Mouse (Mus musculus) limb, embryonic 10.5 days (tissue): ENCODE results near the gene Aff3. TPM values are rescaled to one million over a fixed set of nuclear protein-coding genes. Genes with fewer than 3 reads are reported as not detected.

Experiments used
- DNase-seq: peaks from one replicate; pipeline ENCODE4 v3.0.0-alpha.2; 2017; ENCODE audit warnings: low spot score
- H3K27ac ChIP-seq: fragments of 300-500 bp; sonication (generic); 2 replicates; pipeline ENCODE4 v1.5.1; 2016; ENCODE audit warnings: mild to moderate bottlenecking
- H3K27me3 ChIP-seq: fragments of 300-500 bp; sonication (generic); 2 replicates; pipeline ENCODE4 v1.6.1; 2016; ENCODE audit warnings: low read depth, mild to moderate bottlenecking; ENCODE audit not compliant: poor library complexity, severe bottlenecking
- H3K36me3 ChIP-seq: fragments of 300-500 bp; sonication (generic); 2 replicates; pipeline ENCODE4 v1.6.1; 2016; ENCODE audit warnings: mild to moderate bottlenecking, moderate library complexity
- H3K4me1 ChIP-seq: fragments of 300-500 bp; sonication (generic); 2 replicates; pipeline ENCODE4 v1.6.1; 2016
- H3K4me3 ChIP-seq: fragments of 300-500 bp; sonication (generic); 2 replicates; pipeline ENCODE4 v1.5.1; 2016; ENCODE audit warnings: mild to moderate bottlenecking, moderate library complexity
- H3K9me3 ChIP-seq: fragments of 300-500 bp; sonication (generic); replicated peaks from 2 replicates; pipeline ENCODE4 v1.6.1; 2016; ENCODE audit warnings: mild to moderate bottlenecking
- WGBS: fragments of 180-500 bp; shearing (Covaris S2); methylation state at CpG from one replicate; pipeline ENCODE4 v1.1.7; 2016; 5-methylcytosine and 5-hydroxymethylcytosine counted together
- polyA plus RNA-seq: library from polyadenylated mRNA; unstranded; fragments of >200 nt; fragmentation: Nextera tagmentation; extraction: Ambion mirVana; gene quantifications from 2 replicates; pipeline ENCODE4 v1.2.1, GENCODE M21; 2016

Aff3 gene
- polyA plus RNA-seq, 1 experiment from 2014 or later: 38.8 TPM

DNA sequence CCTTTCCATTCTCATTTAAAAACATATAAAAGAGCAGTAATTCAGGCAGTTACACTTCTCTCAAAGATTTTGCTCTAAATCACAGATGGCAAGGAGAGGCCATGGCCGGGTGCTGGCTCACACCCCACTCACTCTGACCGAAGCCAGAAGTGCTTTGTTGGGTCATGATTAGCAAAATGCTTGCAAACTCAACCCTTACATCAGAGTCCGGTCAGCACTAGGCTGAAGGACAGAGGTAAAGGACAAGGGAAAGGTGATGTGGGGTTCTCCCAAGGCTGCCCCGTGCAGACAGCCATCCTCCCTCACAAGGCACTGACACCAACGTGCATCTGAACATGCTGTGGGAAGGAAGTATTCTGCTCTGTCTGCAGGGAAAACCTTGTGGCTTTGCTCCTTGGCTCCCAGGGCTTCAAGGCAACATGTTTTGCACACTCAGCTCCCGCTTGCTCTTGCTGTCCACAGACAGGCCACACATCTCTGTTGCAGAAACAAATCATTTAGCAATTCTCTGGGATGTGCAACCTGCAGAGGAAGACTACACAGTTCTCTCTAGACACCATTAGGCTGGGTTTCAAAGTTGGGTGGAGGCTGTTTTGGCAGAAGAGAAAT lies 296.6 kb downstream of the Aff3 start:
- Histone ChIP-seq H3K36me3 (no peaks in the 10 kb centered on the region), H3K27me3 (no peaks in the 10 kb centered on the region), H3K9me3 (no peaks in the 10 kb centered on the region), H3K4me3 (no peak overlapping the region), H3K4me1 (peaks cover 49% of the 10 kb centered on the region), H3K27ac (no peak overlapping the region)
- WGBS: 73% methylated on average over 6 of the region's 6 CpGs
- no peak for DNase-seq

DNA sequence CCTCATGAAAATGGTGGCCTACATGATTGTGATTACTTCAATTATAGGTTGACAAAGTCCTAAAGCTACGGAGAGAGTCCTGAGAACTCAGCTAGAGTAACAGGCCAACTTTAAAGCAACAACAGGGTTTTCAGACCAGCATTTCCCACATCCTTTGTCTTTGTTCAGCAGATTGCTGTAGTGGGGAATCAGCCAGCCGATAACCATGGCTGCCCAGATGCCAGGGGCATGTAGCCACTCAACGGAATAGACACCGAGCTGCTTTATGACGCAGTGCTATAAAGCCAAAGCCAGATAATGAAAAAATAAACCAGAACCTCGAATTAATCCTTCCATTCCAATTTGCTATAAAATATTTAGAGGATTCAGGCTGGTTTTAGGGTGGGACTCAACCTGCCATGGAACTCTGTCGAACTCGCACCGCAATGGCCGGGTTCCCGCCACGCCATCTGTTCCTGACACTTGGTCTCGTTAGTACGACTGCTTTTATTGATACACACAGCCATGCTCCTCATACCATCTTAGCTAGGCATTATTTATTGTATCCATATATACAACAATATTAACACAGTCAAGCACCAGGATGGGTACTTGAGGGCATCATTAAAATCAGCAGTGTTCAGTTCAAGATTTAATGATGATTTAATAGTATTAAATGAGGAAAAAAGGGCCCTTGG lies 297.2 kb downstream of the Aff3 start:
- no peak for DNase-seq
- Histone ChIP-seq H3K27ac (no peak overlapping the region), H3K9me3 (no peaks in the 10 kb centered on the region), H3K27me3 (no peaks in the 10 kb centered on the region), H3K36me3 (no peaks in the 10 kb centered on the region), H3K4me1 (peaks cover 49% of the 10 kb centered on the region), H3K4me3 (no peak overlapping the region)
- WGBS: 90% methylated on average over 14 of the region's 14 CpGs

DNA sequence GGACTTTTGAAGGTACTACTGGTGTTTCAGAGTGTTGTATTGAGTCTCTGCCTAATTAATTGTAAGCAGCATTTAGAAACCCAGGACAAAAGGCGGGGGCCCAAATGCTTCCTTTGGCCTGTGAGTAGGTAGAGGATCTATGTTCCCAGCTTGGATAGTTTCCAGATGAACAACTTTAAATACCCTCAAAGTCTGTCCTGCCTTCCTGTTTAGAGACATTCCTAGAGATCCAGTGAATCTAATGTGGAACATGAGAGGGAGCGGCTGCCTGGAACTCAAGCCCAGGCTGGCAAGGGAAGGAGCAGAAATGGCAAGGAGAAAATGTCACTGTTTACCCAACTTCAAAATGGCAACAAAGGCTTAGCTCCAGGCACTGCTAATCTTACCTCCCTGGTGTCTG lies 300.9 kb downstream of the Aff3 start:
- H3K4me1 ChIP-seq: peaks cover 34% of the 10 kb centered on the region
- peaks cover 7% of the 10 kb centered on the region; the same call in 1 of the 2 replicates for H3K36me3 ChIP-seq
- H3K27me3 ChIP-seq: no peaks in the 10 kb centered on the region
- 85% methylated on average over 2 of the region's 2 CpGs for WGBS
- H3K27ac ChIP-seq: no peak overlapping the region
- no peak for DNase-seq
- H3K9me3 ChIP-seq: no peaks in the 10 kb centered on the region
- no peak overlapping the region for H3K4me3 ChIP-seq

DNA sequence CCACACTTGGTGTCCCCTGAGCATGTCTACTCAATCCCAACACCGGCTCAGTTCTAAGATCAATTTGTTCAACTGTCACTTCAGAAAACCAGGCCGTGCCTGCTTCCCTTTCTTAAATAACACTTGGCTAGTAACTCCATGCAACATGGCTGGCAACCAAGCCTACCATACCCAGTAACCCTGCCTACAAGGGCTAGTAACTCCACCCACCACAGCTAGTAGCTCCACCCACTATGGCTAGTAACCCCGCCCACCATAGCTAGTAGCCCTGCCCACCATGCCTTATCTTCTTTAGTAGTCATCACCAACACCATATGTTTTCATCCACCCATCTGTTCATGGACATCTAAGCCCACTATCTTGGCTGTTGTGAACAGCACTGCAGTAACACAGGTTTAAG lies 302.5 kb downstream of the Aff3 start:
- peaks cover 28% of the 10 kb centered on the region for H3K4me1 ChIP-seq

DNA sequence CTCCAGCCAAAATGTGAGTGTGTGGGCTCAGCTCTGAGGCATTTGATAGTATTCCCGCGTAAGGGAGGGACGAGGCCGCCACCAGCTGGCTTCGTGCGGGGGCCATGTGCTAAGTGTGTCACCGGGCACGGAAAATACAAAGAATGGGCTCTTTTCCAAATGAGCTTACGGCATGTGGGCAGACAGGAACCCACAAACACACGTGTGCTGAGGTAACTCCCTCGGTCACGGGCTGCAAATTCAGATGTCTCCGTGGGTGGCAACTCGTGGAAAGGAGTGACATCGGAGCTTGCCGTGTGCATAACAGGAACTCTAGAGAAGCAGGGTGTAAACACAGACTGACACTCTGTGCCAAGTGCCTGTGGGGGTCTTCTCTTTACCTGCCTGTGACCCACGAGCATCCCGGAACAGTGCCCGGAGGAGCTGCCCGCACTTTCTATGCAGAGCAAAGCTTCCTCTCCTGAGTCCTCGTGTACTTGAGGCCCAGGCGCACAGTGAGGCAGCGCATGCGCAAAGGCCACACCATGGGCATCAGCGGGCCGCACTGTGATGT lies 305.9 kb downstream of the Aff3 start:
- no peak overlapping the region for H3K4me3 ChIP-seq
- H3K4me1 ChIP-seq: peaks cover 17% of the 10 kb centered on the region
- 95% methylated on average over 26 of the region's 26 CpGs for WGBS
- H3K27ac ChIP-seq: no peak overlapping the region
- H3K27me3 ChIP-seq: no peaks in the 10 kb centered on the region
- H3K9me3 ChIP-seq: no peaks in the 10 kb centered on the region
- peaks cover 18% of the 10 kb centered on the region for H3K36me3 ChIP-seq
- DNase-seq: no peak

More for the DNA sequence above, 302.5 kb downstream of the Aff3 start:
- WGBS: 92% methylated on average over 3 of the region's 3 CpGs
- DNase-seq: no peak
- Histone ChIP-seq H3K9me3 (no peaks in the 10 kb centered on the region), H3K27ac (no peak overlapping the region), H3K27me3 (no peaks in the 10 kb centered on the region), H3K36me3 (peaks cover 9% of the 10 kb centered on the region; the same call in 1 of the 2 replicates), H3K4me3 (no peak overlapping the region)

DNA sequence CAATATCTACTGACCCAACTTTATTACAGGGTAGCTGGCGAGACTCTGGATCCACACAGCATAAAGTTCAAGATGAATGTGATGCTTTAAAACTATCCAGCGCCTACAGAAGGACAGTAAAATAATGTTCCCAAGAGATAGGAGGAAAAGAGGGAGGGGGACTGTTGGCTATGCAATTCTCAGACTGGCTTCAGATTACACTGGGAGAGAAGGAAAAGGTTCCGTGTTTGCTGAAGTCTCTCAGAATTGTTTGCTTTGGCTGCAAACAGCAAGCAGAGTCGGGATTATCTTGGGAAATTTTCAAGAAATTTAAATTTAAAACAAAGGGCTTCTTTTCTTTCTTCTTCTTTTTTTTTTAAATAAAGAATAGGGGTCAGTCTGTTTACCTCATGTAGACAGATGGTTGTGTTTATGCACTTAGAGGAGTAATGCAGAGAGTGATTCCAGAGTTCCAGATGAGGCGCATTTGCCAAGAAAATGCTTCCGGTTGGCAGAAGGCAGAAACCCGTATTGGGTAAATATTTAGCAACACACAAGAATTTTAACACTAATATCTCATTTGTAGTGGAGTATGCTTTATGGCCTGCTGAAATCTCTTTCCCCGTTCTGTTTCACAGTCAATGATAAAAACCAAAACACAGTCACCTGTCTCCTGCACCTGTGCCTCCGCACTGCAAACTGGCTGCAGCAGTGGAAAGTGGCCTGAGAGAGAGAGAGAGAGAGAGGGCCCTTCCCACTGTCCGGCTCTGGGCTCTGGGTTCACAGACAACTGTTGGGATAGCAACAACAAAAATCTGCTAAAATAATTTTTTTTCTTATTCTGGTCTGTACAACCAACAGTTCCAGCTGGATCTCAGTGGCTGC lies 306.6 kb downstream of the Aff3 start:
- no peak for DNase-seq
- peaks cover 18% of the 10 kb centered on the region for H3K36me3 ChIP-seq
- H3K27ac ChIP-seq: no peak overlapping the region
- 77% methylated on average over 10 of the region's 10 CpGs for WGBS
- no peak overlapping the region for H3K4me3 ChIP-seq
- no peaks in the 10 kb centered on the region for H3K27me3 ChIP-seq
- peaks cover 12% of the 10 kb centered on the region for H3K4me1 ChIP-seq
- H3K9me3 ChIP-seq: no peaks in the 10 kb centered on the region

DNA sequence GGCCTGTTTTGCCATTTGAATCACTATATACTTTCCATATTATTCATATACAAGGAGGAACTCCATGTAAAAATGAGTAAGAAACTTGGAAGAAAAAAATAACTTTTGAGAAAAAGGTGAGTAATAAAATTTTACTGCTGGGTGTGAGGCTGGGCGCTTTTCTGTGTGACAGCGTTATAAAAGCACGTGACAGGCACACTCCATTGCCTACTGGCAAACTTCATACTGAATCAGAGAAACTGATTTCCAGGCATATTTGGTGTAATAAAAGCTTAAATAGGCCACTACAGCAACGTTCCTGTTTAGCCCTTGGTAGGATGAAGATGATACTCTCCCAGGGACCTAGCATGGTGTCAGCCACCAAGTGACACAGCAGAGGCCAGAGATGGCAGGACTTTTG lies 310.2 kb downstream of the Aff3 start:
- WGBS: 87% methylated on average over 4 of the region's 4 CpGs
- Histone ChIP-seq H3K36me3 (peaks cover 18% of the 10 kb centered on the region), H3K27me3 (no peaks in the 10 kb centered on the region), H3K27ac (no peak overlapping the region), H3K4me3 (no peak overlapping the region), H3K9me3 (no peaks in the 10 kb centered on the region), H3K4me1 (peaks cover 12% of the 10 kb centered on the region)
- no peak for DNase-seq

DNA sequence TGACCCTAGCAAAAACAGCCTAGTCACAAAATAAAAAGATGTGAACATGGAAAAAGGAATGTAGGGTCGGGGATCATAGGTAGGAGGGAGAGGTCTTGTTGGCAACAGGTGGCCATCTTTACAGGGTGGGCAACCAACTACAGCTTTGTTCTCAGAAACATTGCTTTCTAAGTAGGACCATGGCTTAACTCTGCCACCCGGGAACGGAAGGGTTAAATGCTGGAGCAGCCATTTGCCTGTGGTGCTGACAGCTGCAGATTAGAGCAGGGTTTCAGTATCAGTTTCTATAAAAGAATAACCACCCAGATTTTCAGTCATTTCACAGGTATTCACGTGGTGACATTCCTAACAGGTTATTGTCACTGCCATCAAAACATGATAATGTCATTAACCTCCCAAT lies 317.4 kb downstream of the Aff3 start:
- H3K4me1 ChIP-seq: no peaks in the 10 kb centered on the region
- H3K9me3 ChIP-seq: no peaks in the 10 kb centered on the region
- no peak overlapping the region for H3K4me3 ChIP-seq
- H3K27ac ChIP-seq: no peak overlapping the region
- H3K27me3 ChIP-seq: no peaks in the 10 kb centered on the region
- peaks cover 21% of the 10 kb centered on the region for H3K36me3 ChIP-seq
- 87% methylated on average over 4 of the region's 4 CpGs for WGBS
- DNase-seq: no peak

DNA sequence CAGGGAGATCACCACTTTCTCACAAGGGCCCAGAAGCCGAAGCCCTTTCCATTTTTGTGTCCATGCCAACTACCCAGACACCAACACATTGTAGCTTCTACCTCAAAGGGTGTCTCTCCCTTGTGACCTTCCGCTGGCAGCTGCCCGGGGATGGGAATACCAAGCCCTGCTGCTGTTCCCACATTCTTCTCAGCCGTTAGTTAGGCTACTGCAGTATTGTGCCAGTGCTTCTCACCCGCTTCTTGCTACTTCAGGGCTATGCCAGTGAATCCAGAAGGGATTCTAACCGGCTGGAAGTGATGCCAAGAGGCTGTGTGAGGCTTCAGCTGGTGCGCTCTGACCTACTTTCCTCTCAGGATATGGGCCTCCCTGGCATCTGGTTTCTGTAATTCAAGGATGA lies 330.5 kb downstream of the Aff3 start:
- 87% methylated on average over 7 of the region's 7 CpGs for WGBS
- peaks cover 23% of the 10 kb centered on the region for H3K36me3 ChIP-seq
- no peak overlapping the region for H3K27ac ChIP-seq
- no peaks in the 10 kb centered on the region for H3K4me1 ChIP-seq
- no peak for DNase-seq
- H3K9me3 ChIP-seq: no peaks in the 10 kb centered on the region
- H3K4me3 ChIP-seq: no peak overlapping the region
- H3K27me3 ChIP-seq: no peaks in the 10 kb centered on the region

DNA sequence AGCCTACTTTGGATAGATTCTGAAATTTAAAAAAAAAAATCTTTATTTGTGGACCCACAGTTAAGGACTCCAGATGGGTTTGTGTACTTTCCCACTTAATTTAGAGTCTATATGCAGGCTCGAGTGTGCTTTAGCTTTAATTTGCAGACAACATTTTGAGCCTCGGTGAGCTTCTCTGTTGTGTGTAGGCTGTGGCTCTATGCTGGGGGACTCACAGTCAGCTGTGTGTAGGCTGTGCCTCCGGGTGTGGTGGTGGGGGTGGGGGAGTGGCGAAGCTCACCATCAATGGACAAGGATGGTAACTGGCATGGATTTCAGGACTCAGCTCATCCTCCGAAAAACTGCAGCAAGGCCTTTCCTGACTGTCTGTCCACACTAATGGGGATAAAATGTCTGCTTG lies 331.8 kb downstream of the Aff3 start:
- Histone ChIP-seq H3K4me3 (no peak overlapping the region), H3K9me3 (no peaks in the 10 kb centered on the region), H3K36me3 (peaks cover 36% of the 10 kb centered on the region), H3K27me3 (no peaks in the 10 kb centered on the region), H3K4me1 (no peaks in the 10 kb centered on the region), H3K27ac (no peak overlapping the region)
- no peak for DNase-seq
- 97% methylated on average over 5 of the region's 5 CpGs for WGBS

DNA sequence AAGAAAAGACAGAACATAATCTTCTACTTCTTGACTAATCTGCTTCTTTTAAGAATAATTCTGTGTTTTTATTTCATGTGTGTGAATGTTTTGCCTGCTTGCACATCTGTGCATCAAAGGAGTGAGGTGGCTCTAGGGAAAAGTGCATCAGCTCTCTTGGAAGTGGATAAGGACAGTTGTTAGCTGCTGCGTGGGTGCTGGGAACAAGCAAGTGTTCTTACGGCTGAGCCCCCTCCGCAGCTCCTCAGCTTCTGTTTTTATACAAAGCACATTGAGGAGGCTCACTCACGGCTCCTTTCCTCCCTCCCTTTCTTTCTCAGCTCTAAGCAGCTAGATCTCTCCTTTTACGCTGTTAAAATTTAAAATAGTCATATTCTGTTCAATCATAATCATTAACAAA lies 340.5 kb downstream of the Aff3 start:
- no peaks in the 10 kb centered on the region for H3K27me3 ChIP-seq
- H3K36me3 ChIP-seq: peaks cover 28% of the 10 kb centered on the region
- no peaks in the 10 kb centered on the region for H3K4me1 ChIP-seq
- WGBS: 84% methylated on average over 5 of the region's 5 CpGs
- H3K4me3 ChIP-seq: no peak overlapping the region
- no peak overlapping the region for H3K27ac ChIP-seq
- no peak for DNase-seq
- no peaks in the 10 kb centered on the region for H3K9me3 ChIP-seq

DNA sequence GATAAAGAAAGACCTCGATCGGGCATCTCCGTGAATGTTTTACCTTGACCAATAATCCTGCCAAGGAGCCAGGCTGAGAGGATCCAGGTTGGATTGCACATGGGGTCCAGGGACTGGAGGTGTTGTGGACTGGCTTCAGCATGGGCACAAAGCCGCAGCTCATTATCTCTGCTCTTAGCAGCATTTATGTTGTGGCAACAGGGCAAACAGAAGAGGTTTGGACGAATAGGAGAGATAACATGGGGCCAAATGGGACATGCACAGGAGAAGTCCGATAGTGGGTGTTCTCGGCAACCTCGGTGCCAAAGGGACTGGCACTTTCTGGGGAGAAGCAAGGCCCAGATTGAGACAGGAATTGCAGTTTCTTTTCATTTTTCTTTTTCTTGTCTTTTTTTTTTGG lies 342.9 kb downstream of the Aff3 start:
- Histone ChIP-seq H3K4me3 (no peak overlapping the region), H3K27ac (no peak overlapping the region), H3K4me1 (no peaks in the 10 kb centered on the region), H3K36me3 (peaks cover 33% of the 10 kb centered on the region), H3K9me3 (no peaks in the 10 kb centered on the region), H3K27me3 (no peaks in the 10 kb centered on the region)
- whole genome bisulfite sequencing: 95% methylated on average over 8 of the region's 8 CpGs
- DNase-seq: no peak

DNA sequence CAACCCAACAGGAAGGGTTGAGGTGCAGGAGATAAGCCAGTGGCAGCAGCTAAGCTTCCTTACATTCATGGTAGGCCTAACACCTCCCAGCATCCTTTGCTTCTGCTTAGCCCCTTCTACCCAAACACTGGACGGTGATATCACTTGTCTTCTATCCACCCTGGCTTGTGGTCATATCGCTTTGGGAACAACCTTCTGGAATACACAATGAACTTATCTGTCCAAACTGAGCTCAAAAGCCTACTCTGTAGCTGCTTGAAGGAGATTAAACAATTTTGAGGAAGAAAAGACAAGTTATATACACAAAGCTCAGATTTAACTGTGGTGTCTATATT lies 343.8 kb downstream of the Aff3 start:
- Histone ChIP-seq H3K4me3 (no peak overlapping the region), H3K4me1 (no peaks in the 10 kb centered on the region), H3K27ac (no peak overlapping the region), H3K27me3 (no peaks in the 10 kb centered on the region), H3K36me3 (peaks cover 42% of the 10 kb centered on the region), H3K9me3 (no peaks in the 10 kb centered on the region)
- DNase-seq: no peak
- WGBS: 94% methylated on average over 2 of the region's 2 CpGs
